Mouse (Mus musculus): ENCODE data around the gene Ugt1a1. TPM values are rescaled to one million over a fixed set of nuclear protein-coding genes. Genes with fewer than 3 reads are reported as not detected.
"Not testable (repeated sequence)": the region's sequence is repeated elsewhere in the genome, so short reads cannot be mapped to it uniquely, and the experiment has no call there.

The Ugt1a1 gene
- polyA plus RNA-seq (2012; rRNA removed), result 9.0 and 11.0 TPM in 2 replicates

DNA sequence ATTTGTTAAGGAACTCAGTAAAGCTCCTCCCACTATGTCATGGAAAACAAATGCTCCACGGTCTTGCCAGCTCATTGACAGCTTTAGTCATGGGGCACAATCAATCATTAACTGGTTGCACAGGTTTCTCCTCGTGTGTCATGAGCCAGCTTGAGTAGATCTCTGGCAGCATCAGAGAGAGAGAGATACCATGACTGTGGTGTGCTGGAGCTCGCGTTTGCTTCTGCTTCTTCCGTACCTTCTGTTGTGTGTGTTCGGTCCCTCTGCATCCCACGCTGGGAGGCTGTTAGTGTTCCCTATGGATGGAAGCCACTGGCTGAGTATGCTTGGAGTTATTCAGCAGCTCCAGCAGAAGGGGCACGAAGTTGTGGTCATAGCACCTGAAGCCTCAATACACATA lies at the start of gene Ugt1a1:
Ugt1a1 (plus strand) TSS at position 148 of the 400 bp plus-strand sequence.
- peak; percentile 53 for DNase-seq (ENCODE audit: low spot score)

DNA sequence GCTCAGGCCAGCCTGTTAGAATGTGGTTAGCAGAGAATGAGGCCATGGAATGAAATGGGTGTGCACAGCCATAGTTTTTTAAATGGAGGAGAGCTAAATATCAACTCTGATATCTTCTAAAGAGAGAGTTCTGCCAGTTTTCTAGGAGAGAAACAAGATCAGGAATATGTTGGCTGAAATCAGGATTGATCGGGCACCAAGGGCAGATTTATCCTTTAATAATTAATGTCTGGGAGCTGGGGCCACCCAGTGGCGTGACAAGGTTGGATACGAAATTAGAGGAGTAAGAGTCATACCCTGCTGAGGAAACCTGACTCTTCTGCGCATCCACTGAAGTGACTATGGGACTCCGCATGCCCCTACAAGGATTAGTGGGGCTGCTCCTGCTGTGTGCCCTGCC lies 46.0 kb upstream of the Ugt1a1 start, which contains the start of gene Ugt1a5:
Ugt1a5 (plus strand) TSS at position 302 of the 400 bp plus-strand sequence.
- DNase-seq (ENCODE audit: low spot score), result no peak

DNA sequence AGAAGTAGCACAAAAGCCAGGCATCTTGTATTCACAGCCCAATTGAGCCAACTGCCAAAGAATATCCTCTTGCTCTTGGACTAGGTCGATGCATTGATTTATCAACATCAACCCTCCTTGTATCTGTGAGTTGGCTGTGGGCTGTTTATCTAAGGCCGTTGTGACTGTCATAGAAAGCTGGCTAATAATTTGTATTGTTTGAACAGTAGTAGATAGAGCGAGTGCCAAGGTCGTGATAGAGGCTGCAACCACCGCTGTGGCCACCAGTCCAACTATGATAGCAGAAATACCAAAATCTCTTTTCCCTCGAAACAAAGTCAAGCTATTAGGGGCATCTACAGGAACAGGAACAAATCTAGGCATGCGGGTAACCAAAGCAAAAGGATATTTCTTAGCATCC lies 39.6 kb upstream of the Ugt1a1 start:
- DNase-seq (ENCODE audit: low spot score), result not testable (repeated sequence)

DNA sequence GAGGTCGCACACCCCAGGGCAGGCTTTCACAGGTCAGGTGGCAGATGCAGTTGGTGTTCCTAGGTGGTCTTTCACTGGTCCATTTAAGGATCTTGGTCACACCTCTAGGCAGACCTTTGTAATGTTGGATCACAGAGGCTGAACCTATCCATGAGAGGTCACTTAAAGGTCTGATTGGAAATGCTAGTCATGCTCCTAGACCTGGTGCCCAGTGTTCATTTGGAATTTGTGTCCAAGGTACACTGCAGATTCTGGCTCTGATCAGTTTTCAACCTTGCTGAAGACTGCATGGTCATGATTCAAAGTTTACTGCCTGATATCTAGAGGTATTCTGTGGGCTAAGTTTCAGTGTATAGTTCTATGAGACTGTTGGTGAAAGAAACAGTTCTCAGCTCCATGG lies 32.1 kb upstream of the Ugt1a1 start:
- DNase-seq (ENCODE audit: low spot score), result no peak

DNA sequence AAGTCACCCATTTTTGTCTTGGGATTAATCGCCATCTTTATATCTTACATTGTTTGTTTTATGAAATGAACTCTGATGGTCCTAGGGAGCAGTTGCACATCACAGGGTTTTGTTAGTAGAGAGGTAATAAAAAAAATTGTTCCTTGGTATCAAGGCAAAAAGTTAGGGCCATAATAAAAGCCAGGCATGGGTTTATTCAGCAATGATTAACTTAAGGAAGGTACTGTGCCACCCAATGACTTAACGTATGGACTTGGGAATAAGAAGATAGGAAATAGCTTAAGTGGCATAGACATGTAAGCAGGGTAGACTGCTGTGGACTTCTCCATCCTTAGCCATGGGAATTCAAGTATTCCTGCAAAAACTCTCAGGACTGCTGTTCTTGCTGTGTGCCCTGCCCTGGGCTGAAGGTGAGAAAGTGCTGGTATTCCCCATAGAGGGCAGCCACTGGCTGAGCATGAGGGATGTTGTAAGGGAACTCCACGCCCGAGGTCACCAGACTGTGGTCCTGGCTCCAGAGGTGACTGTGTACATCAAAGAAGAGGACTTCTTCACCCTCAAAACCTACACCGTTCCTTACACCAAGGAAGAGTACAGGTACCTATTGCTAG lies 25.3 kb upstream of the Ugt1a1 start:
- DNase-seq (ENCODE audit: low spot score), result no peak

DNA sequence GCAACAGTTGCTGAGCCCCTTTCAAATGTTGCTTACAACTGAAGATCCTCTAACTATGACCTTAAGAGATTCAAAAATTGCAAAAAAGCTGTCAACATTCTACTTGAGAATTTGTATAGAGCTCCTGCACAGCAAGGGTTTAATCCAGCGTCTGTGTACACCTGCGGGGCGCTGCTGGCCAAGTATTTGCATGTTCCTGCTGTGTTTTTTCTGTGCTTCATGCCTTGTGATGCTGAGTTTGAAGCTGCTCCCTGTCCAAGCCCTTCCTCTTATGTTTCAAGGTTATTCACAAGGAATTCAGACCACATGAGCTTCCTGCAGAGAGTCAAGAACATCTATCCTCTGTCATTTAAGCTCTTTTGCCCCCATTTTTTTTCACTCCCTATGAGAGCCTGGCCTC lies 19.6 kb upstream of the Ugt1a1 start:
- no peak for DNase-seq (ENCODE audit: low spot score)

DNA sequence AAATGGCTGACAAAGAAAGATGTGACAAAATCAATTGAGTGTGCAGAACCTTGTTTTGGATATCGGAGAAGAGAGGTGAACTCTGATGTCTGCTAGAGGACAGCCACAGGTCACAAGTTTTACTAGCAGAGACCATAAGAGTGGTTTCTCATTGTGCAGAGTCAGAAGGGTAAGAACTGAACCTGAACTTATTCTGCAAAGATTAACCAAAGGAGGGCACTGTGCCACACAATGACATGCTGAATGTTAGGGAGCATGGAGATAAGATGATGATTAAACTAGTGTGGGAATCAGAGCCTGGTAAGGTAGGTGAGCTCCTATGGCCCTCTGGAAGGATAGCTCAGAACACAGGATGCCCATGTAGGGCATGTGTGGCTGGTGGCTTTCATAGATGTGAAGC lies 16.1 kb upstream of the Ugt1a1 start:
- no peak for DNase-seq (ENCODE audit: low spot score)

DNA sequence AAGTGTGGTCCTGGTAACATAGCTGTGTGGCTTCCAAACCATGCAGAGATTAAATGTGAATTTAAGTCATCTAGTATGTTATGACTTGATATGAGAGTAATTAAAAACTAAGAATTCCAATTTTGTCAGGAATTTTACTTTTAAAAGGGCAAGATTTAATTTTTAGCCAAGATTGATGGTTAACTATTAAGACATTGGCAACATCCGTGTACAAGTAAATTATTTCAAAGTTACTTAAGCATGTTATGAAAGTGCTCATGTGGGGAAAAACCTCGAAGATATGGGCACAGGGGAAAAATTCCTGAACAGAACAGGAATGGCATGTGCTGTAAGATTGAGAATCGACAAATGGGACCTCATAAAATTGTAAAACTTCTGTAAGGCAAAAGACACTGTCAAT lies 14.3 kb upstream of the Ugt1a1 start:
- no peak for DNase-seq (ENCODE audit: low spot score)

DNA sequence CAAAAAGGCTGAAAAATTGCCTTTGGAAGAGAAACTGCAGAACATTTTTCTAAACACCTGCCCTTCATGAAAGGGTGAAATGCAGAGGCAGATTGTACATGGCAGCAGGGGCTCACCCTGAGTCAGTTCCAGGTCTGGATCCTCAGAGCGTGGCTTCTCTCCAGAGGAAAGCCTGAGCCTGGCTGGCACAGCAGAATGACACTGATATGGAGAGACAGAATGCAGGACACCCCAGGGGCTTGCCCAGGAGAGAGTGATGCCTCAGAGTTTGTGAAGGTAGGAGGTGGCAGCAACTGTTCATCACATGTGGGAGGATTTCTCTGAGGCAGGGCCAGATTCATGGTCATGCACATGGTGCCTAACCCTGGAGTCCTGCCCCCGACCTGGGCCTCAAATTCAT lies 11.8 kb upstream of the Ugt1a1 start:
- no peak for DNase-seq (ENCODE audit: low spot score)

DNA sequence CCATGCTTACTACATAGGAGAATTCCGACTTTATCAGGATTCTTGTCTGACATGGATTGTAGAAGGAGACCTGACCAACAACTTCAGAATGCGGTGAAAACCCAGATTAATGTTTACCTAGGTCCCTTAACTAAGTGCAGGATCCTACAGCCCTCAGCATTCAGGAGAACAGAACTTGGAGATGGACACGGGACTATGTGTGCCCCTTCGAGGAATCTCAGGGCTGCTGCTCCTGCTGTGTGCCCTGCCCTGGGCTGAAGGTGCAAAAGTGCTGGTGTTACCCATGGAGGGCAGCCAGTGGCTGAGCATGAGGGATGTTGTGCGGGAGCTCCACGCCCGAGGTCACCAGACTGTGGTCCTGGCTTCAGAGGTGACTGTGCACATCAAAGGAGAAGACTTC lies 11.3 kb upstream of the Ugt1a1 start, which contains the start of gene Ugt1a2:
Ugt1a2 (plus strand) TSS at position 146 of the 400 bp plus-strand sequence.
- DNase-seq (ENCODE audit: low spot score), result no peak

DNA sequence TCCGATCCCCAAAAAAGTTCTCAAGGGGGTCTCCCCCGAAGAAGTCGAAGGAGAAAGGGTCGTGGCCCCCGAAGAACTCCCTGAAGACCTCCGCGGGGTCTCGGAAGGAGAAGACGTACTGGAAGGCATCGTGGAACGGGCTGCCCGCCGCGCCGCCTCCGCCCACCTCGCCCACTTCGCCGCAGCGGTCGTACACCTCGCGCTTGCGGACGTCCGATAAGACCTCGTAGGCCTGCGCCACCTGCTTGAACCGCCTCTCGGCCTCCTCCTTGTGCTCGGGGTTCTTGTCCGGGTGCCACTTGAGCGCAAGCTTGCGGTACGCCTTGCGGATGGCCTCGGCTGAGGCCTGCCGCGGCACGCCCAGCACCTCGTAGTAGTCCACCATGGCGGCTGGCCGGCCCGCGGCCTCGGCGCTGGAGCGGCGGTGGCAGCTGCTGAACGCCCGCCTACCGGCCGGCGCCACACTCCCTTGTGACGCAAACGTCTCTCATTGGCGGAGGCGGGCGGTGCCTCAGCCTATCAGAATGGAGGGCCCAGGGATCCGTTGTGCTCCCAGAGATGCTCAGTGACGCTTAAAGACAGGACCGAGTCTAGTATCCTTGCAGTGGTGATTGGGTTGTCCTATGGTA lies 6.4 kb upstream of the Ugt1a1 start, which contains the start of gene Dnajb3:
Dnajb3 (minus strand) TSS at position 489 of the 629 bp plus-strand sequence.
- no peak for DNase-seq (ENCODE audit: low spot score)

DNA sequence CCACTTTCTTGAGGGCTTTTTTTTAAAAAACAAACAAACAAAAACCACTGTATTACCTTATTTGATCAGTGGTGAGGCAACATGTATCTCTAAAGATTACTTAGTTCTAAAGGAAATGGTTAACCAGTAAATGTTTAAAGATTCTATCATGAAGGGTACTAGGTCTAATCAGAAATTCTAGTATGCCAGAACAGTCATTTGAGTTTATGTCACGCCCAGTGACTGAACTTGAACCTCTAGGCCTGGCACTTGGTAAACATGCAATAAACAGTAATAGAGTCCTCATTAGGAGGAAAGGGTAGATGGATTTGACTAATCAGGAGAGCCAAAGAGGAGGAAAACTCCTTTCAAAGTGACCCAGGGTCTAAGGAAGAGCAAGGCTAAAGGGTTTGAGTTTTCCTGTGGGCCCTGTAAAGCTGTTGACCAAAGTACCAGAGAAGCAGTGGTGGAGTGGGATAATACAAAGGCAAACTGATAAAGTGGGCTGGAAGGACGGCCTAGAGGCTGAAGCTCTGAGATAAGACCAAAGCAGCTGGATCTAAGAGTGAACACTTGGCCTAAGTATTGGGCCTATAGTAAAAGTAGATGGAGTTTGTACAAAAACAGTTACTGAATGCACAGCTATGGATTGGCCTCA lies 4.8 kb upstream of the Ugt1a1 start:
- DNase-seq (ENCODE audit: low spot score), result no peak

DNA sequence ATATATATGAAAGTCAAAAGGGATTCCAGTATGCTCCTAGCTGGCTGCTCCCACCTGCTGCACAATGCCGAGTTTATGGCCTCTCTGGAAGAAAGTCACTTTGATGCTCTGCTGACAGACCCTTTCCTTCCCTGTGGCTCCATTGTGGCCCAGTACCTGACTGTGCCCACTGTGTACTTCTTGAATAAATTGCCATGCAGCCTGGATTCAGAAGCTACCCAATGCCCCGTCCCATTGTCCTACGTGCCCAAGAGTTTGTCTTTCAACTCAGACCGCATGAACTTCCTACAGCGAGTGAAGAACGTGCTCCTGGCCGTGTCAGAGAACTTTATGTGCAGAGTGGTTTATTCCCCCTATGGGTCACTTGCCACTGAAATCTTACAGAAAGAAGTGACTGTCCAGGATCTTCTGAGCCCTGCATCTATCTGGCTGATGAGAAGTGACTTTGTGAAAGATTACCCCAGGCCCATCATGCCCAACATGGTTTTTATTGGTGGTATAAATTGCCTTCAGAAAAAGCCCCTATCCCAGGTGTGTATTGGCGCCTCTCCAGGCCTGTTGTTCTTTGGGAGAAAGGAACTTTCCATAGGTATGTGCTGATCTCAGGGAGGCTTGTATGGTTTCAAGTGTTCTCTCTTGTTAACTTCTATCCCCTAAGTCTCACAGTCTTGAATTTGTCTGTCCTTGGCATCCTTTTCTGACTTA lies 734 bp downstream of the Ugt1a1 start:
- no peak for DNase-seq (ENCODE audit: low spot score)

DNA sequence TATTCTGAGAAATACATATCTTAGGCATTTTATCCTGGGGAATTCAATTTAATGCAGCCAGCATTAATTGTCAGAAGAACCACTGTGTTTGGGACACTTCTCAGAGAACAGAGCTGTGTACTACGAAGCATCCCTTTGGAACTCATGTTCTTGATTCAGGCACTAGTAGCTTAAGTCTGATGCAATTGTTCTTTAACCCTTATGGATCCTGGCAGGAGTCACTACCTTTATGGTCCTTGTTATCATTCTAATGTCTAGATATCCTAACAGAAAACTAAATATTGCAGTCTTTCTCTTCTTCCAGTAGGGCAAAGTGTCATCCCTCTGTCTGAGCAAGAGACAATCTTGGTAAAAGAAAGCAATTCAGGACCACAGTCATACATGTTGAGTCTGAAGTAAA lies 1.3 kb downstream of the Ugt1a1 start:
- DNase-seq (ENCODE audit: low spot score), result no peak

DNA sequence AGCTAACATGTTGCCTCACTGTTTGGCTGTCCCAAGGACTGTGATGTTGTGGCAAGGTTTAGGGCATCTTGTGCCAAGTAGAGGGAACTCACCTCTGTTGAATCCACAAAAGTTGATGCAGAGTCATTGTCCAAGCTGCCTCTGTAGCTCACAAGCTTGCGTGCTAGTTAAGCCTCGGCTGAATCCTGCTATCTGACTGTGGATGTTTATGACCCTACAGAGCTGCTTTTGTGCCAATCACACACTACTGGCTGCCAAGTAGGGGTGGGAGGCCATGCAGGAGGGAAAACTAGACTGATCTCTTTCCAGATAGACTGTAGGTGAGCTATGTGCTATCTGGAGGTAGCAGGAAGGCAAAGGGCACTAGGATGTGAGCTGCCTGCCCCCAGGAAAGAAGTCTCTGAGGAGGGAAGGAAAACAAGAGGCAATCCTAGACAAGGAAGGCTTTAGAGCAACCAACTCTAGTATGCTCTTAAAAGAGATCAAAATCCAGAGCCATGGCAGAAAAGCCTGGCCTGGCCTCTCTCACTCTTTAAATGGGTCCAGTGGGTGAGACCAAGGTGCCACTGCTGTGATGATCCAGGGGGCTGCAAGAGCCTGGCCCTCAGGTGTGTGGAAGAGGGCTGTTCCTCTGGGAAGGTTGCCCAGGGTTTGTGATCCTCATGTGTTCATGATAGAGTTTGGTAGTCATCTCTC lies 2.2 kb downstream of the Ugt1a1 start:
- no peak for DNase-seq (ENCODE audit: low spot score)

DNA sequence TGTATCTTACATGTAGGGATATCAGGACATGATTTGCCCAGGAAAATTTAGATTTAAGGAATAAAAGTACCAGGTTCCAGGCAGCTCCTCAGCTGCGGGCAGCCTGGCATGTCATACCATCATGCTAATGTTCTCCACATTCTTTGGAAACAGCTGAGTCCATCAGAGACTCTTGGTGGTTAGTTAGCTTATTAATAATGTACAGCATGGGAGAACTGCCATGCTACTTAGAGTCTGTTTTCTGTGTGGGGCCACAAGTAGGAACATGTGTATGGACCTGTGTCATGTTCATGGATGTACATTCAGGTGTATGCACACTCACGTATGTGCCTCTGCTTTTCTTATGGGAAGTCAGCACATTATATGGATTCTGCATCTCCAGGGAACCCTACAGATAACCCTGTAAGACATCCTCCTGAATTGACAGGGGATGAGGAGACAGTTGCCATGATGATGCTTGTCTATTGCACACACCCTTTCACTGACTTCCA lies 2.7 kb downstream of the Ugt1a1 start:
- no peak for DNase-seq (ENCODE audit: low spot score)

DNA sequence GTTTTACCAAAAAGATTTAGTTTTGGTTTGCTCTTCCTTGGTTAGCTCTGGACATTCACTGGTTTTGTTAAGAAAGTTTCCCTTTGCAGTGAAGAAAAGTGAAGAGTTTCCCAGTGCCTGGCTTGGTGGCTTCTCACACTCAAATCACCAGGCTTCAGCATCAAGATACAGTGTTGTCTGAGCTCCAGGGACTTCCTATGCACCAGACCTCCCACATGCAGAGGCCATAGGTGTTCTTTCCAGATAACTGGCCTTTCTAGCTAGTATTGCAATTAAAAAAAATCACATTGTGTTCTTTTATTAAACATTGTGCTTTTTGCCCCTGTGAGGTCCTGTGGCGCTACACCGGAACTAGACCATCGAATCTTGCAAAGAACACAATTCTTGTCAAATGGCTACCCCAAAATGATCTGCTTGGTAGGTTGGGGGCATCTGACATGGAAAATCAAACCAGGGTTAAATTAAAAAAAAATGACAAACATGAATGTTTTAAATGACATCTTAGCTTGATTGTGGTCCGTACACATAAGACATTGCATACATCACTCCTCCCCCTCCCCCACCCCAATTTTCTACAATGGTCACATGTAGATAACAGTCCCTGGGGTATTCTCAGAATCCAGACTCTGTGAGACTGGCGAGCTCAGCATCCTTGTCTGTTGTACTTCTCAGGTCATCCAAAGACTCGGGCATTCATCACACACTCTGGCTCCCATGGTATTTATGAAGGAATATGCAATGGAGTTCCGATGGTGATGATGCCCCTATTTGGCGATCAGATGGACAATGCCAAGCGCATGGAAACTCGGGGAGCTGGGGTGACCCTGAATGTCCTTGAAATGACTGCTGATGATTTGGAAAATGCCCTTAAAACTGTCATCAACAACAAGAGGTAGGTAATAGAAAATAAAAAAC lies 4.0 kb downstream of the Ugt1a1 start:
- DNase-seq (ENCODE audit: low spot score), result no peak

DNA sequence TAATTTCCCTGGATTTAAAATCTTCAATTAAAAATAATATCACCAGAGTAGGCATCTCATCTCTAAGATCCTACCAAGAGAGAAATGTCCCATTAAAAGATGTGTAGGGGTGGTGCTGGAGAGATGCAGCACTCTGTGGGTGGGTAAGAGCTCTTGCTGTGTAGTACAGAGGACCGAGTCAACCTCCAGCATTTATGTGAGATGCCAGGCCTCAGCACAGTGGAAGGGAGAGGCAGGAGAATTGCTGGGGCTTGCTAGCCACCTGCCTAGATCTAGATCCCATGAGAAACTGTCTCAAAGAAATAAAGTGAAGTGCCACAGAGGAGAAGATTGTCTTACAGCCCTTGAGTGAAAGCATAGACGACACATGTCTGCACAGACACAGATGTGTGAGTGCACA lies 4.8 kb downstream of the Ugt1a1 start:
- DNase-seq (ENCODE audit: low spot score), result no peak

DNA sequence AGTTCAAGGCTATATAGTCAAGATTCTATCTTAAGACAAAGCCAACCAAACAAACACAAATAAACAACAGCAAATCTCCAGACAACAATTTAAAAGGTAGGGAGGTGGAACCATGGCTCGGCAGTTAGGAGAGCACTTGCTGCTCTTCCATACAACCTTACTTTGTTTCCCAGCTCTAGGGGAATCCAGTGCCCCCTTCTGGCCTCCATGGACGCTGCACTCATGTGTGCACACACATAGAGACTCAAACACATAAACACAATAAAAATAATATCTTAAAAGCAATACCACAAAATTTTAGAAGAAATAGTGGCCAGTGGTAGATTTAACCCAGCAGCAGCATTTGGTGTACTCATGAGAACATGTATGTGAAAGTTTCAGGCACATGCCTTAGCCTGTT lies 5.4 kb downstream of the Ugt1a1 start:
- DNase-seq (ENCODE audit: low spot score), result no peak

DNA sequence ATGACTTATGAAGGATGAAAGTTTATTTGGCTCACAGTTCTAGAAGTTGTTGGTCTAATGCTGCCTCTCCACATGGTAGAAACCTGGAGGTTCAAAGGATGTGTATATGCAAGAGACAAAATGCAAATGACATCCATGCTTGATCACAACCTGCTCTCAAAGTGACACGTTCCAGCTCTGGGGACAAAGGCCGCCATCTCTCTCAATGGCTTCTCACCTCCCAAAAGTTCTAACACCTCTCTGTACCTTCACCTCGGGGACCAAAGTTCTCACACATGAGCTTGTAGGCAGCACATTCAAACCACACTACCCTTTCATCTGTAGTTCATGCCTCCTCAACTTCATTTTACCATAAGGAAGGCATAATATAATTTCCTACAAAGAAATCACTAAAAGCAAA lies 5.8 kb downstream of the Ugt1a1 start:
- DNase-seq (ENCODE audit: low spot score), result no peak

DNA sequence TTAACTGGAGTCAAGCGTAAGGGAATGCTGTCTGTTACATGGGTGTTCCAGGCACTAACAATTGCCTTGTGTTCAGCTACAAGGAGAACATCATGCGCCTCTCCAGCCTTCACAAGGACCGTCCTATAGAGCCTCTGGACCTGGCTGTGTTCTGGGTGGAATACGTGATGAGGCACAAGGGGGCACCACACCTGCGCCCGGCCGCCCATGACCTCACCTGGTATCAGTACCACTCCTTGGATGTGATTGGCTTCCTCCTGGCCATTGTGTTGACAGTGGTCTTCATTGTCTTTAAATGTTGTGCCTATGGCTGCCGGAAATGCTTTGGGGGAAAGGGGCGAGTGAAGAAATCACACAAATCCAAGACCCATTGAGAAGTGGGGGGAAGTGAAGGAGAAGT lies 6.3 kb downstream of the Ugt1a1 start:
- DNase-seq (ENCODE audit: low spot score), result no peak
